9 mouse cellular contexts compared by ENCODE assay signal in genomic region chr5:139734746-139735145, GRCm38 (mm10). TPM values are rescaled to one million over a fixed set of nuclear protein-coding genes. Genes with fewer than 3 reads are reported as not detected.
A peak's percentile ranks its signal among the peaks of the same experiment; 100 is the strongest.
DNase-seq lines count a peak whose midpoint lies in the region; ATAC-seq lines count a peak whose summit lies in the region.
"Had no signal": no experiment of that assay in that cellular context is flagged by ENCODE, and none has a peak within 500 bp of the region (broad histone marks: within the 10 kb centered on the region; RNA-seq: fewer than 3 reads in every experiment).

No protein-coding gene starts in this region.

- H3K9ac ChIP-seq in heart, embryonic 14.5 days (ENCODE audit: low read length): no peak overlapping the region
- H3K9ac ChIP-seq in hindbrain, embryonic 16.5 days (ENCODE audit: low read depth, low read length): no peak overlapping the region; the same call in 1 of the 2 replicates
- H3K9ac ChIP-seq in midbrain, embryonic 14.5 days (replicated peaks; ENCODE audit: low read length): no peak overlapping the region

- no peak for DNase-seq in heart, adult 18-20 months
- peak; percentile 57 for DNase-seq in adipocyte (ENCODE audit: low spot score)
- DNase-seq in midbrain, embryonic 14.5 days: no peak
- DNase-seq in frontal cortex, postnatal 10 days (ENCODE audit: low spot score in 2 of 2): no peak
- no peak for DNase-seq in adrenal gland, postnatal 36 days
- no peak for DNase-seq in T-cell, adult 2 months (ENCODE audit: low spot score)
- DNase-seq: kidney, postnatal 36 days had no signal

- no peaks in the 10 kb centered on the region for H3K36me3 ChIP-seq in heart, embryonic 14.5 days (ENCODE audit: control insufficient read depth, insufficient read depth, low read length)
- H3K36me3 ChIP-seq in hindbrain, embryonic 16.5 days (ENCODE audit: control insufficient read depth, insufficient read depth, low read length): no peaks in the 10 kb centered on the region
- no peaks in the 10 kb centered on the region for H3K36me3 ChIP-seq in midbrain, embryonic 14.5 days (ENCODE audit: control insufficient read depth, insufficient read depth, low read length)

- WGBS in heart, embryonic 14.5 days: 74% methylated on average over 7 of the region's 7 CpGs
- WGBS in hindbrain, embryonic 16.5 days: 88% methylated on average over 7 of the region's 7 CpGs
- WGBS in midbrain, embryonic 14.5 days: 89% methylated on average over 7 of the region's 7 CpGs

- no peak for ATAC-seq in heart, embryonic 14.5 days (ENCODE audit: insufficient number of reproducible peaks, insufficient read depth, low FRiP score, low read depth)
- ATAC-seq in hindbrain, embryonic 16.5 days: no peak
- ATAC-seq in midbrain, embryonic 14.5 days (ENCODE audit: low FRiP score, low TSS enrichment): no peak

- no peaks in the 10 kb centered on the region for H3K27me3 ChIP-seq in heart, embryonic 14.5 days (ENCODE audit: control insufficient read depth, insufficient read depth, low read length)
- no peaks in the 10 kb centered on the region for H3K27me3 ChIP-seq in hindbrain, embryonic 16.5 days (replicated peaks; ENCODE audit: control insufficient read depth, insufficient read depth, low read length)
- no peaks in the 10 kb centered on the region for H3K27me3 ChIP-seq in midbrain, embryonic 14.5 days (ENCODE audit: control insufficient read depth, insufficient read depth, low read length)

- peak overlapping the region; percentile 82 for H3K4me2 ChIP-seq in heart, embryonic 14.5 days (ENCODE audit: low read length)
- peak overlapping the region; percentile 81 for H3K4me2 ChIP-seq in hindbrain, embryonic 16.5 days (ENCODE audit: low read length)
- peak overlapping the region; percentile 88 for H3K4me2 ChIP-seq in midbrain, embryonic 14.5 days (ENCODE audit: low read length)

- no peaks in the 10 kb centered on the region for H3K9me3 ChIP-seq in heart, embryonic 14.5 days (ENCODE audit: control insufficient read depth, low read length)
- no peaks in the 10 kb centered on the region for H3K9me3 ChIP-seq in hindbrain, embryonic 16.5 days (ENCODE audit: control insufficient read depth, low read length)
- H3K9me3 ChIP-seq in midbrain, embryonic 14.5 days (ENCODE audit: control insufficient read depth, low read length): no peaks in the 10 kb centered on the region

- H3K4me3 ChIP-seq in heart, embryonic 14.5 days (ENCODE audit: control insufficient read depth in 1 of 2, insufficient read depth in 1 of 2, low read depth in 1 of 2, low read length in 2 of 2): 0 out of 4 replicates have a peak overlapping the region, but pooled peaks of 1 of the 2 experiments have one; percentile 2
- no peak overlapping the region for H3K4me3 ChIP-seq in hindbrain, embryonic 16.5 days (ENCODE audit: low read length)
- no peak overlapping the region for H3K4me3 ChIP-seq in midbrain, embryonic 14.5 days (replicated peaks; ENCODE audit: low read depth, low read length)

- H3K27ac ChIP-seq in heart, embryonic 14.5 days (replicated peaks in 1 of 2; ENCODE audit: control insufficient read depth in 1 of 2, insufficient read depth in 1 of 2, low read depth in 2 of 2, low read length in 2 of 2): no peak overlapping the region
- no peak overlapping the region for H3K27ac ChIP-seq in hindbrain, embryonic 16.5 days (ENCODE audit: low read depth, low read length)
- no peak overlapping the region for H3K27ac ChIP-seq in midbrain, embryonic 14.5 days (replicated peaks; ENCODE audit: low read depth, low read length)

- H3K4me1 ChIP-seq in heart, embryonic 14.5 days (ENCODE audit: control insufficient read depth in 2 of 2, insufficient read depth in 2 of 2, low read length in 2 of 2): peaks cover 21 to 24% of the 10 kb centered on the region in 2 experiments
- peaks cover 34% of the 10 kb centered on the region for H3K4me1 ChIP-seq in hindbrain, embryonic 16.5 days (ENCODE audit: control insufficient read depth, insufficient read depth, low read depth, low read length)
- H3K4me1 ChIP-seq in midbrain, embryonic 14.5 days (ENCODE audit: control insufficient read depth, insufficient read depth, low read length): peaks cover 35% of the 10 kb centered on the region

RNA-seq across cellular contexts. Expression of gene Micall2, which starts 1.4 kb away (rescaled TPM):
- 0.96 and 1.3 TPM in 2 replicates for polyA plus RNA-seq in heart, embryonic 14.5 days (2014; fragmentation: Nextera tagmentation; extraction: Ambion mirVana)
- total RNA-seq in heart, adult 18-20 months (2021): 1 to 10 TPM; 1.2 to 2.1 TPM
- polyA plus RNA-seq in hindbrain, embryonic 16.5 days (2015; fragmentation: Nextera tagmentation; extraction: Ambion mirVana): 12.3 and 12.9 TPM in 2 replicates
- polyA plus RNA-seq in midbrain, embryonic 14.5 days (2014; fragmentation: Nextera tagmentation; extraction: Ambion mirVana): 12.7 and 13.4 TPM in 2 replicates
- 10 to 100 TPM; 10.5 to 11.2 TPM for total RNA-seq in adrenal gland, postnatal 36 days (2021)

RNA-seq across cellular contexts. Expression of gene Ints1, which starts 40.7 kb away (rescaled TPM):
- 17.1 and 19.8 TPM in 2 replicates for polyA plus RNA-seq in heart, embryonic 14.5 days (2014; fragmentation: Nextera tagmentation; extraction: Ambion mirVana)
- total RNA-seq in heart, adult 18-20 months (2021): 10 to 100 TPM; 37.7 to 39.5 TPM
- 27.1 and 32.6 TPM in 2 replicates for polyA plus RNA-seq in hindbrain, embryonic 16.5 days (2015; fragmentation: Nextera tagmentation; extraction: Ambion mirVana)
- 39.0 and 44.7 TPM in 2 replicates for polyA plus RNA-seq in midbrain, embryonic 14.5 days (2014; fragmentation: Nextera tagmentation; extraction: Ambion mirVana)
- total RNA-seq in adrenal gland, postnatal 36 days (2021): 10 to 100 TPM; 51.3 to 54.3 TPM

RNA-seq across cellular contexts. Expression of gene Mafk, which starts 56.6 kb away (rescaled TPM):
- polyA plus RNA-seq in heart, embryonic 14.5 days (2014; fragmentation: Nextera tagmentation; extraction: Ambion mirVana): 10.6 and 11.2 TPM in 2 replicates
- total RNA-seq in heart, adult 18-20 months (2021): 10 to 100 TPM; 37.3 to 39.7 TPM
- 12.1 and 13.0 TPM in 2 replicates for polyA plus RNA-seq in hindbrain, embryonic 16.5 days (2015; fragmentation: Nextera tagmentation; extraction: Ambion mirVana)
- polyA plus RNA-seq in midbrain, embryonic 14.5 days (2014; fragmentation: Nextera tagmentation; extraction: Ambion mirVana): 9.2 and 10.3 TPM in 2 replicates
- 10 to 100 TPM; 31.2 to 45.8 TPM for total RNA-seq in adrenal gland, postnatal 36 days (2021)
